Mouse (Mus musculus) small intestine, adult 2 months (tissue): Measurements from ENCODE around the gene Gm43517.

Source experiments
- CTCF ChIP-seq: fragments of 200-500 bp; IDR thresholded peaks from 2 replicates; pipeline ENCODE4 v1.5.1; 2012; ENCODE audit warnings: low read depth, mild to moderate bottlenecking, control low read depth, inconsistent platforms, low read length, moderate library complexity, mixed read lengths; ENCODE audit not compliant: insufficient replicate concordance, insufficient read length; ENCODE audit errors: extremely low read depth
- POLR2A ChIP-seq: fragments of 200-500 bp; IDR thresholded peaks from 2 replicates; pipeline ENCODE4 v1.6.1; 2012; ENCODE audit warnings: low read depth, mild to moderate bottlenecking, control low read depth, inconsistent platforms, low read length, moderate library complexity

DNA sequence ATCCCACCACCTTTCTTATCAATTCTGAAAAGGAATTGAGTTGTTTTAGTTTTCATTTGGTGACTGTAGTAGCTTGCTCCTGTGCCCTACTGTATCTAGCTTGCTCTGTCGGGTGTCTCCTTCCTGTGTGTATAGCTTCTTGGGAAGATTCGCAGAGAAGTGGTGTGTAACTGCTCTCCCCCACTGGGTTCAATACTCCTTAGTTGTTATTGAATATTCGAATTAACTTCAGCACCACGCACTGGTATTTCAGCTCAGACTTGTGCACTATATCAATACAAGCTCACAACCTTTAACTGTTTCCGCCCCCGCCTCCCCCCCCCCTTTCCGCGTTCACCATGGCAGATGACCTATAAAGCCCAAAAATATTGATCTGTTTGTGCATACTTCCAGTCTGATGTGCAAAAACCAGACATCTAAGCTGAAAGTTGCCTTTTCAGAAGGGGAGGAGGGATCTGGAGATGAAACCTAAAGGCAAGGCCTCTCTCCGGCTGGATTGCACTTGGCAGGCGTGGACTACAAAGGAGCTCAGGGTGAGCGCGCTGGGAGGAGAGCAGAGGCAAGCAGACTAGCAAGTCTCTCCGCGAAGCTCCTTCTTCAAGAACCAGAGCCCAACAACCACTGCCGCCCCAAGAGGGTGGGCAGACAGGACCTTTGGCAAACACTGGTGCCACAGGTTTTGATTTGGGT, 7.5 kb upstream of the Gm43517 start:
- TF ChIP-seq POLR2A, result no peak
- no peak for TF ChIP-seq CTCF
